Mouse (Mus musculus) left cerebral cortex, adult 8-10 months (tissue): ENCODE measurements at regions not wholly inside any gene's neighbourhood (a gene's known extent, or its start where the extent isn't known, plus 50 kb on each side); places are given as distances from the start of the nearest gene placed in this dataset.

ENCODE experiments used
- microRNA-seq, 2 experiments: library from miRNA; unstranded; fragments of <30 nt; microRNA quantifications; one replicate each; pipeline ENCODE4 v1.2.0; 2022

Small RNAs in the stretch of these regions (microRNA-seq; reads per million reads assigned to microRNA genes)
- gene Gm23292 = 0 reads per million in 2 experiments
